In genomic region chr9:65419633-65420032, GRCm38 (mm10) we compare ENCODE assay signal across 39 mouse cellular contexts. TPM values are rescaled to one million over a fixed set of nuclear protein-coding genes. Genes with fewer than 3 reads are reported as not detected.
DNase-seq lines count a peak whose midpoint lies in the region; ATAC-seq and TF ChIP-seq lines count a peak whose summit lies in the region.
"Had no signal": no experiment of that assay in that cellular context is flagged by ENCODE, and none has a peak within 500 bp of the region (broad histone marks: within the 10 kb centered on the region; RNA-seq: fewer than 3 reads in every experiment).

No protein-coding gene starts in this region.

- 64% methylated on average over 3 of the region's 3 CpGs for WGBS in kidney, adult 2 months
- WGBS in liver, postnatal 0 days (ENCODE audit: insufficient replicate concordance): 74% methylated on average over 3 of the region's 3 CpGs

- peaks cover 10% of the 10 kb centered on the region; the same call in 1 of the 2 replicates for H3K4me1 ChIP-seq in kidney, adult 2 months (ENCODE audit: control insufficient read depth, insufficient read depth, low read length)
- H3K4me1 ChIP-seq in liver, postnatal 0 days (ENCODE audit: insufficient read depth): peaks cover 3% of the 10 kb centered on the region; the same call in 1 of the 2 replicates
- H3K4me1 ChIP-seq in CH12.LX (ENCODE audit: control insufficient read depth in 1 of 2, insufficient read depth in 2 of 2): peaks cover 0 to 5% of the 10 kb centered on the region in 2 experiments; a peak in 2 of 4 replicates
- H3K4me1 ChIP-seq in cortical plate, adult 2 months (ENCODE audit: control insufficient read depth, insufficient read depth, low read length): no peaks in the 10 kb centered on the region
- H3K4me1 ChIP-seq: heart, embryonic 12.5 days; hindbrain, embryonic 13.5 days; midbrain, embryonic 13.5 days; neural tube, embryonic 13.5 days had no signal

- H3K79me2 ChIP-seq in CH12.LX (replicated peaks; ENCODE audit: control insufficient read depth, extremely low read depth, insufficient read depth, poor library complexity, severe bottlenecking): no peaks in the 10 kb centered on the region

- no peak overlapping the region for H3K27ac ChIP-seq in kidney, adult 2 months (ENCODE audit: insufficient read depth, low read depth, low read length)
- H3K27ac ChIP-seq in liver, postnatal 0 days (ENCODE audit: low read depth): no peak overlapping the region
- no peak overlapping the region for H3K27ac ChIP-seq in CH12.LX (ENCODE audit: insufficient read depth, low read depth)
- H3K27ac ChIP-seq in cortical plate, adult 2 months (ENCODE audit: insufficient read depth, low read length): no peak overlapping the region
- H3K27ac ChIP-seq: hindbrain, embryonic 13.5 days; limb, embryonic 13.5 days; macrophage; midbrain, embryonic 13.5 days; neural tube, embryonic 13.5 days had no signal

- TF ChIP-seq RAD21 in CH12.LX (IDR thresholded peaks at IDR 0.05; ENCODE audit: low read depth, low read length): peak; percentile 38

- no peak for TF ChIP-seq POLR2A in kidney, adult 2 months (IDR thresholded peaks at IDR 0.05; ENCODE audit: low read depth, low read length)
- no peak for TF ChIP-seq POLR2A in CH12.LX (IDR thresholded peaks at IDR 0.05; ENCODE audit: low read depth, low read length)
- TF ChIP-seq POLR2A in cortical plate, adult 2 months (IDR thresholded peaks at IDR 0.05; ENCODE audit: extremely low read depth, insufficient read depth, low read length): no peak

- dilution Hi-C loops in CH12.LX (cut with MboI; ENCODE audit: extremely low pct_ligation_motif_present, extremely low pct_unique_long_range_greater_than_20kb, low sequenced_read_pairs): no loop called here

- no peaks in the 10 kb centered on the region for H3K9me3 ChIP-seq in liver, postnatal 0 days (ENCODE audit: low read length)
- no peaks in the 10 kb centered on the region for H3K9me3 ChIP-seq in CH12.LX (replicated peaks; ENCODE audit: low read length)
- H3K9me3 ChIP-seq: heart, embryonic 12.5 days; hindbrain, embryonic 13.5 days; limb, embryonic 13.5 days; midbrain, embryonic 13.5 days; neural tube, embryonic 13.5 days had no signal

- H3K4me3 ChIP-seq in kidney, adult 2 months (ENCODE audit: insufficient read depth, low read depth, low read length): no peak overlapping the region
- no peak overlapping the region for H3K4me3 ChIP-seq in liver, postnatal 0 days (ENCODE audit: low read depth, low read length)
- no peak overlapping the region for H3K4me3 ChIP-seq in CH12.LX (replicated peaks in 1 of 3; ENCODE audit: low read depth in 2 of 3, low read length in 2 of 3, poor library complexity in 1 of 3)
- H3K4me3 ChIP-seq in cortical plate, adult 2 months (ENCODE audit: insufficient read depth, low read length): no peak overlapping the region
- H3K4me3 ChIP-seq: erythroblast, embryonic 14.5 days; heart, embryonic 12.5 days; hindbrain, embryonic 13.5 days; limb, embryonic 13.5 days; midbrain, embryonic 13.5 days; neural tube, embryonic 13.5 days had no signal

- no peak overlapping the region for H3K4me2 ChIP-seq in liver, postnatal 0 days (ENCODE audit: low read depth, low read length)
- H3K4me2 ChIP-seq in CH12.LX (ENCODE audit: insufficient read depth, low read depth, poor library complexity, severe bottlenecking): no peak overlapping the region
- H3K4me2 ChIP-seq: heart, embryonic 12.5 days; hindbrain, embryonic 13.5 days; limb, embryonic 13.5 days; midbrain, embryonic 13.5 days; neural tube, embryonic 13.5 days had no signal

- no peak overlapping the region for H3K9ac ChIP-seq in liver, postnatal 0 days (replicated peaks)
- no peak overlapping the region for H3K9ac ChIP-seq in CH12.LX (ENCODE audit: insufficient read depth, low read depth)
- H3K9ac ChIP-seq: heart, embryonic 12.5 days; hindbrain, embryonic 13.5 days; limb, embryonic 13.5 days; midbrain, embryonic 13.5 days; neural tube, embryonic 13.5 days had no signal

- no peak for ATAC-seq in liver, postnatal 0 days
- ATAC-seq in inflammation-experienced regulatory T-cells, adult 6 months: no peak
- ATAC-seq: forebrain, embryonic 16.5 days; midbrain, embryonic 13.5 days had no signal

- in situ Hi-C loops in CH12.LX (cut with MboI; ENCODE audit: low pct_ligation_motif_present, low pct_unique_long_range_greater_than_20kb, low sequenced_read_pairs): loop anchor here (10.0 kb wide), 1 partner anchor 195 kb away; no protein-coding TSS in a partner anchor

- no peaks in the 10 kb centered on the region for H3K27me3 ChIP-seq in kidney, adult 2 months (replicated peaks; ENCODE audit: control insufficient read depth, insufficient read depth, low read length)
- H3K27me3 ChIP-seq in liver, postnatal 0 days (ENCODE audit: insufficient read depth, low read length): no peaks in the 10 kb centered on the region
- no peaks in the 10 kb centered on the region for H3K27me3 ChIP-seq in CH12.LX (replicated peaks)
- H3K27me3 ChIP-seq: heart, embryonic 12.5 days; hindbrain, embryonic 13.5 days; limb, embryonic 13.5 days; midbrain, embryonic 13.5 days; neural tube, embryonic 13.5 days had no signal

- TF ChIP-seq EP300 in liver, postnatal 0 days (IDR thresholded peaks at IDR 0.05; ENCODE audit: low read depth): no peak
- TF ChIP-seq EP300 in CH12.LX (IDR thresholded peaks at IDR 0.05; ENCODE audit: low read length): no peak

- DNase-seq in kidney, adult 2 months: no peak
- DNase-seq in kidney, postnatal 14 days: no peak
- DNase-seq in liver, postnatal 0 days: no peak
- no peak for DNase-seq in liver
- DNase-seq in CH12.LX (ENCODE audit: extremely low read depth): no peak
- no peak for DNase-seq in urinary bladder, postnatal 4 days (ENCODE audit: low spot score in 2 of 2)
- DNase-seq: adrenal gland, postnatal 25 days; cerebellum, adult 11-12 months; cerebellum, postnatal 10 days; gastrocnemius, postnatal 25 days; heart, adult 18-20 months; heart, postnatal 4 days; kidney, adult 9 months; kidney, postnatal 25 days; lung, postnatal 10 days; thymus, adult 18-20 months; thymus, postnatal 36 days had no signal

- TF ChIP-seq CTCF in kidney, adult 2 months (conservative IDR thresholded peaks at IDR 0.05; ENCODE audit: insufficient read depth, insufficient read length, low read depth, low read length): peak; percentile 47; the same call in 1 of the 2 replicates
- peak; percentile 16; the same call in 1 of the 2 replicates for TF ChIP-seq CTCF in liver, postnatal 0 days (IDR thresholded peaks at IDR 0.05; ENCODE audit: low read depth)
- peak in 1 of 2 experiments; percentile 50; a peak in 2 of 4 replicates for TF ChIP-seq CTCF in CH12.LX (conservative IDR thresholded peaks at IDR 0.05 in 1 of 2, IDR thresholded peaks at IDR 0.05 in 1 of 2; ENCODE audit: low read depth in 2 of 2, low read length in 2 of 2)
- TF ChIP-seq CTCF in cortical plate, adult 2 months (IDR thresholded peaks at IDR 0.05; ENCODE audit: extremely low read depth, insufficient read depth, low read length): 0 out of 2 replicates have a peak, but pooled peaks have one; percentile 2

- H3K36me3 ChIP-seq in kidney, adult 2 months (ENCODE audit: control insufficient read depth, insufficient read depth, low read length): no peaks in the 10 kb centered on the region
- no peaks in the 10 kb centered on the region for H3K36me3 ChIP-seq in liver, postnatal 0 days (replicated peaks; ENCODE audit: insufficient read depth, low read length)
- no peaks in the 10 kb centered on the region for H3K36me3 ChIP-seq in CH12.LX (replicated peaks in 1 of 2; ENCODE audit: control insufficient read depth in 1 of 2, insufficient read depth in 1 of 2, low read length in 1 of 2)
- H3K36me3 ChIP-seq: heart, embryonic 12.5 days; hindbrain, embryonic 13.5 days; limb, embryonic 13.5 days; midbrain, embryonic 13.5 days; neural tube, embryonic 13.5 days had no signal

RNA-seq across cellular contexts. Expression of gene Slc51b, which starts 3.1 kb away (rescaled TPM):
- 13.0 and 15.0 TPM in 2 replicates for polyA plus RNA-seq in kidney, adult 2 months (2012; rRNA removed)
- 15.1 and 17.0 TPM in 2 replicates for polyA plus RNA-seq in liver, postnatal 0 days (2015; fragmentation: Nextera tagmentation; extraction: Ambion mirVana)
- total RNA-seq in CH12.LX (2012; rRNA removed): not detected in 2 replicates
- total RNA-seq in CH12.LX (2014; rRNA removed): not detected in 2 replicates
- polyA plus RNA-seq in CH12.LX (2012; ENCODE audit: insufficient read length, low read depth): not detected in 2 replicates
- polyA plus RNA-seq in cortical plate, adult 2 months (2012; rRNA removed): not detected in 2 replicates
- not detected for polyA plus RNA-seq in inflammation-experienced regulatory T-cells, adult 6 months (2017; shearing (Covaris generic))
- total RNA-seq: adrenal gland, adult 18-20 months; adrenal gland, postnatal 25 days; common myeloid progenitor, adult 5-6 weeks; gastrocnemius, postnatal 25 days; heart, adult 18-20 months; heart, postnatal 4 days; layer of hippocampus, adult 18-20 months; layer of hippocampus, postnatal 25 days; left cerebral cortex, adult 8-10 months; left cerebral cortex, postnatal 36 days; megakaryocyte-erythroid progenitor cell, adult 5-6 weeks had no signal
- polyA plus RNA-seq: C2C12; embryonic facial prominence, embryonic 14.5 days; erythroblast, embryonic 14.5 days; forebrain, embryonic 11.5 days; forebrain, embryonic 16.5 days; heart, embryonic 12.5 days; heart, postnatal 0 days; hindbrain, embryonic 13.5 days; limb, embryonic 13.5 days; macrophage; midbrain, embryonic 13.5 days; neural tube, embryonic 13.5 days; stomach, embryonic 14.5 days had no signal

RNA-seq across cellular contexts. Expression of gene Mtfmt, which starts 15.9 kb away (rescaled TPM):
- polyA plus RNA-seq in kidney, adult 2 months (2012; rRNA removed): 11.3 and 11.5 TPM in 2 replicates
- polyA plus RNA-seq in liver, postnatal 0 days (2015; fragmentation: Nextera tagmentation; extraction: Ambion mirVana): 7.2 and 7.3 TPM in 2 replicates
- total RNA-seq in CH12.LX (2012; rRNA removed) (18.1 and 21.3 TPM in 2 replicates), CH12.LX (2014; rRNA removed) (23.9 and 26.3 TPM in 2 replicates)
- 26.2 and 26.3 TPM in 2 replicates for polyA plus RNA-seq in CH12.LX (2012; ENCODE audit: insufficient read length, low read depth)
- 19.0 and 20.4 TPM in 2 replicates for polyA plus RNA-seq in cortical plate, adult 2 months (2012; rRNA removed)
- 10 to 100 TPM; 20.3 to 25.1 (median 21.8) TPM for polyA plus RNA-seq in inflammation-experienced regulatory T-cells, adult 6 months (2017; shearing (Covaris generic))

RNA-seq across cellular contexts. Expression of gene Rasl12, which starts 21.3 kb away (rescaled TPM):
- polyA plus RNA-seq in kidney, adult 2 months (2012; rRNA removed): 9.5 and 11.3 TPM in 2 replicates
- polyA plus RNA-seq in liver, postnatal 0 days (2015; fragmentation: Nextera tagmentation; extraction: Ambion mirVana): 0.08 and 0.17 TPM in 2 replicates
- 0.08 and 0.13 TPM in 2 replicates for total RNA-seq in CH12.LX (2012; rRNA removed)
- total RNA-seq in CH12.LX (2014; rRNA removed): 0.09 TPM in 1 of 2 replicates, not detected in the other
- polyA plus RNA-seq in CH12.LX (2012; ENCODE audit: insufficient read length, low read depth): not detected in 2 replicates
- polyA plus RNA-seq in cortical plate, adult 2 months (2012; rRNA removed): 4.4 and 4.8 TPM in 2 replicates
- under 1 TPM in 2 of 3 experiments, not detected in 1; 0.23 to 0.89 TPM for polyA plus RNA-seq in inflammation-experienced regulatory T-cells, adult 6 months (2017; shearing (Covaris generic))
- total RNA-seq: megakaryocyte-erythroid progenitor cell, adult 5-6 weeks had no signal
- polyA plus RNA-seq: macrophage had no signal

RNA-seq across cellular contexts. Expression of gene Kbtbd13, which starts 28.2 kb away (rescaled TPM):
- polyA plus RNA-seq in kidney, adult 2 months (2012; rRNA removed): 0.68 and 0.75 TPM in 2 replicates
- polyA plus RNA-seq in liver, postnatal 0 days (2015; fragmentation: Nextera tagmentation; extraction: Ambion mirVana): 0.09 and 0.11 TPM in 2 replicates
- total RNA-seq in CH12.LX (2012; rRNA removed) (not detected in 2 replicates), CH12.LX (2014; rRNA removed) (not detected in 2 replicates)
- not detected in 2 replicates for polyA plus RNA-seq in CH12.LX (2012; ENCODE audit: insufficient read length, low read depth)
- polyA plus RNA-seq in cortical plate, adult 2 months (2012; rRNA removed): 0.17 and 0.34 TPM in 2 replicates
- not detected for polyA plus RNA-seq in inflammation-experienced regulatory T-cells, adult 6 months (2017; shearing (Covaris generic))
- total RNA-seq: megakaryocyte-erythroid progenitor cell, adult 5-6 weeks had no signal
- polyA plus RNA-seq: C2C12; erythroblast, embryonic 14.5 days; macrophage had no signal

RNA-seq across cellular contexts. Expression of gene Spg21, which starts 41.1 kb away (rescaled TPM):
- 32.3 and 34.3 TPM in 2 replicates for polyA plus RNA-seq in kidney, adult 2 months (2012; rRNA removed)
- polyA plus RNA-seq in liver, postnatal 0 days (2015; fragmentation: Nextera tagmentation; extraction: Ambion mirVana): 34.4 and 37.0 TPM in 2 replicates
- total RNA-seq in CH12.LX (2012; rRNA removed) (40.4 and 43.2 TPM in 2 replicates), CH12.LX (2014; rRNA removed) (131 and 136 TPM in 2 replicates)
- polyA plus RNA-seq in CH12.LX (2012; ENCODE audit: insufficient read length, low read depth): 43.4 and 48.9 TPM in 2 replicates
- polyA plus RNA-seq in cortical plate, adult 2 months (2012; rRNA removed): 25.4 and 25.5 TPM in 2 replicates
- 10 to 100 TPM; 37.2 to 83.3 (median 81.4) TPM for polyA plus RNA-seq in inflammation-experienced regulatory T-cells, adult 6 months (2017; shearing (Covaris generic))

Comparison
In these comparisons a context has a peak if more than half of its experiments do, and no peak if none do; other contexts are left out.
1. RNA of gene Slc51b, which starts 3.1 kb away (polyA plus RNA-seq): 15.1 to 17.0 TPM in liver, postnatal 0 days and 13.0 to 15.0 TPM in kidney, adult 2 months; not detected in CH12.LX, not detected in cortical plate, adult 2 months and not detected in inflammation-experienced regulatory T-cells, adult 6 months; every median in the first group is over 10 times any median in the second.